Mouse (Mus musculus): ENCODE data around the gene Cst8.
"Not testable (repeated sequence)": the region's sequence is repeated elsewhere in the genome, so short reads cannot be mapped to it uniquely, and the experiment has no call there.

Gene Cst8

GRCm38 (mm10) chr2:148798485-148798884, at the start of gene Cst8:
Gene Cst8, plus strand, starts transcription at chr2:148798785.
- in situ Hi-C loops (cut with MboI, MseI): no loop called here

- in situ Hi-C loops (cut with MboI, MseI): no loop called here
These were observed 48.5 kb upstream of the Cst8 start, which contains the start of gene Cstl1 for GRCm38 (mm10) chr2:148750058-148750457. Gene Cstl1, plus strand, starts transcription at chr2:148750358.

DNA sequence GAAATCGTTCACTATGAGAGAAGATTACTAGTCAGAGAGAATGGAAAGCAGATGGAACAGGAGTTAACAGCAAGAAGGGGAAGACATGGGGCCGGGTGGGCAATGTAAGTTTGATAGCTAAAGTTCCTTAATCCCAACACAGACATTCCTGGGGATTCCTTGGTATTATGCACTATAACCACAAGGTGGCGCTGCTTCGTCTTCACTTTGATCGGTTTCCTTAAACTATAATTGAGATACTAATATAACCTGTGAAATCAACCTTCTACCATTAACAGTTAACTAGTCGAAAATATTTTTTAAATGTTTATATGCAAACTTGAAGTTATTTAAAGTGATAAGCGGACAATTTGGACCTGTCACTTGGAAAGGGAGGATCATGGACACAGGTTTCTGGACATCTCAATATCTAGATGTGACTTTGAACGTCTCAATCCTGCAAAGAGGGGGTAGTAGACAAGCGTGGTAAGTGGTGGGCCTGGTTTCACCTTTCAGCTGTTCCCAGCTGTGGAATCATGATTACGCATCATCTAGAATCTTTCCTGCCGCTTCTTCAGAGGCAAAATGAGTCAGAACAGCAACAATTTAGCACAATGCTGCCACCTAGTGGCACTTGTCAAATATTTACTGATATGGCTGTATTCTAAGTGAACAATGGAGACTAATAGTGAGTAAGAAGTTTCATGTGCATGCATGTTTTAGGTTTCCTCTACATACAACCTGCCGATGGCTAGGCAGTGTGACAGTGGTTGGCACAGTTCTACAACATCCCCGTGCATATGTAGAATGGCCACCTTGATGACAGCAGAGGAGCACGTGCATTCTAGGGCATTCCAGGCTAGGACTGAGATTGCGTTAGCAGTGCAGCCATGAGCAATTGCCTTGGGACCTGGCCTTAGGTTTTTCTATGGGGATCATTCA, 46.4 kb upstream of the Cst8 start:
- in situ Hi-C loops (cut with MboI, MseI): no loop called here

DNA sequence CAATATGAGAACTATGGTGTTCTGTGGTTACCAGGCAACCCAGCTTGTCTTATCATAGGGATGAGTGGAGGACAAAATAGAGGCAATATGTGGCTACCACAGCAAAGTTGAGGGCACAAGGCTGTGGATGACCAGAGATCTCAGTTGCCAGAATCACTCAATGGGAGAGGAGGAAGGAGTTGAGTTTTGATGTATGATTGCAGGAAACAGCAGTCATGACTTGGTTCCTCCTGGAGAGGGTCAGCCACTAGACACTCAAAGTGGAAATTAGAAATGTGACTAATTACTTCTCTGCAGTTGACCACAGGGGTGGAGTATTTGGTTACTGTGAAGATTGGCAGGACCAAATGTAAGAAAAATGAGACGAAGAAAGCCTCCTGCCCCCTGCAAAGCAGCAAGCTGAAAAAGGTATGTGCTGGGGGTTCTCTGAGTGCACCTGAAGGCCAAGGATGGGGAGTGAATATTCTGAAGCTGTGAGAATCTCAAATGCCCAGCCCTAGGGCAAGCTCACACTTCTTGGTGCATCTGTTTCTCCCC, 44.2 kb upstream of the Cst8 start:
- in situ Hi-C loops (cut with MboI, MseI): no loop called here

DNA sequence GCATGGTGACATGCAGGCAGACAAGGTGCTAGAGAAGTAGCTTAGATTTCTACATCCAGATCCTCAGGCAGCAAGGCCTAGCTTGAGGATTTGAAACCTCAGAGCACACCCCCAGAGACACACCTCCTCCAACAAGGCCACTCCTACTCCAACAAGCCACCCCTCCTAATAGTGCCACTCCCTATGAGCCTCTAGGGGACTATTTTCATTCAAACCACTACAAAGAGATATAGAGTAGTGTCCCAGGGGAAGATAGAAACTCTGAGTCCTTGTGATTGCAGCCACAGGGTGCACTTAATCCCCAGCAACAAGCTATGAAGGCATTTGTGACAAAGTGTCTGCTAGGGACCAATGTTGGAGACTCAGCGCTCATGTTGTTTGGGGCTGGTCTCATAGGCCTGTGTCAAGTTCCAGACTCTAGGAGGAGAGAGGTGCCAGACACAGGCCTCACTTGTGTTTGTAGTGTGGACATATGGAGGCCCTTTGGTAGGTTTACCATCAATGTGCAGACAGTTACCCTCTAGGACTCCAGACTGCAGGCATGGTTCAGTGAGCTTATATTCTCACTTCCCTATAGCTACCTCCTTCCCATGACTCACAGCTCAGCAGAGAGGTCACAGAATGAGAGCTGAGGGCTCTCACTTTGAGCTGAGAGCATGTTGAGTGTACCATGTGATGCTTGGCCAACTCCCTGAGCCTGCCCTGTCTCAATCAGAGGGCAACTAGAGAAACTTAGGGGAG, 34.8 kb upstream of the Cst8 start:
- in situ Hi-C loops (cut with MboI, MseI): no loop called here

DNA sequence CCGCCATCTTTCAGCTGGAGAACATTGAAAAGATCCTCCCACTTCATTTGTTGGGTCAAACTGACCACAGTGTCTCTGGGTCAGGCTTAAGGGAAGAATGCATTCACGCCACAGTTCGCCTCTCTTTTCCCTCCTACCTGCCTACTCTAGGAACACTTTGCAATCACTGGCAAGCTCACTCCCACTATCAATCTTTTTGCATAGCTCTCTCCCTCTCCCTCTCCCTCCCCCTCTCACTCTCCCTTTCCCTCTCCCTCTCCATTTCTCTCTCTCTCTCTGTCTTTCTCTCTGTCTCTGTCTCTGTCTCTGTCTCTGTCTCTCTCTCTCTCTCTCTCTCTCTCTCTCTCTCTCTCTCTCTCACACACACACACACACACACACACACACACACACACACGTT, 27.2 kb upstream of the Cst8 start, which contains the start of gene Cst11:
Gene Cst11 (minus strand): TSS at position 101 of the 400 bp plus-strand sequence.
- in situ Hi-C loops (cut with MboI, MseI): not testable (repeated sequence)

GRCm38 (mm10) chr2:148781709-148782108, 16.9 kb upstream of the Cst8 start, which contains the start of gene 8030411F24Rik:
Gene 8030411F24Rik, plus strand, starts transcription at chr2:148782009.
- in situ Hi-C loops (cut with MboI, MseI): no loop called here

- in situ Hi-C loops (cut with MboI, MseI): no loop called here
These were observed 9.4 kb upstream of the Cst8 start, which contains the start of gene Cst12 for GRCm38 (mm10) chr2:148789142-148789541. Gene Cst12, plus strand, starts transcription at chr2:148789361.

GRCm38 (mm10) chr2:148801491-148801921, 2.9 kb downstream of the Cst8 start:
- in situ Hi-C loops (cut with MboI, MseI): no loop called here

- in situ Hi-C loops (cut with MboI, MseI): no loop called here
These were observed 8.1 kb downstream of the Cst8 start for GRCm38 (mm10) chr2:148806696-148807095.

- in situ Hi-C loops (cut with MboI, MseI): no loop called here
These were observed 21.3 kb downstream of the Cst8 start, which contains the start of gene Cst13 for GRCm38 (mm10) chr2:148819909-148820308. Gene Cst13, plus strand, starts transcription at chr2:148820081.

- in situ Hi-C loops (cut with MboI, MseI): no loop called here
These were observed 27.4 kb downstream of the Cst8 start for GRCm38 (mm10) chr2:148825986-148826385.

- in situ Hi-C loops (cut with MboI, MseI): no loop called here
These were observed 36.3 kb downstream of the Cst8 start, which contains the start of gene Cst9 for GRCm38 (mm10) chr2:148834912-148835311. Gene Cst9, plus strand, starts transcription at chr2:148835147.

DNA sequence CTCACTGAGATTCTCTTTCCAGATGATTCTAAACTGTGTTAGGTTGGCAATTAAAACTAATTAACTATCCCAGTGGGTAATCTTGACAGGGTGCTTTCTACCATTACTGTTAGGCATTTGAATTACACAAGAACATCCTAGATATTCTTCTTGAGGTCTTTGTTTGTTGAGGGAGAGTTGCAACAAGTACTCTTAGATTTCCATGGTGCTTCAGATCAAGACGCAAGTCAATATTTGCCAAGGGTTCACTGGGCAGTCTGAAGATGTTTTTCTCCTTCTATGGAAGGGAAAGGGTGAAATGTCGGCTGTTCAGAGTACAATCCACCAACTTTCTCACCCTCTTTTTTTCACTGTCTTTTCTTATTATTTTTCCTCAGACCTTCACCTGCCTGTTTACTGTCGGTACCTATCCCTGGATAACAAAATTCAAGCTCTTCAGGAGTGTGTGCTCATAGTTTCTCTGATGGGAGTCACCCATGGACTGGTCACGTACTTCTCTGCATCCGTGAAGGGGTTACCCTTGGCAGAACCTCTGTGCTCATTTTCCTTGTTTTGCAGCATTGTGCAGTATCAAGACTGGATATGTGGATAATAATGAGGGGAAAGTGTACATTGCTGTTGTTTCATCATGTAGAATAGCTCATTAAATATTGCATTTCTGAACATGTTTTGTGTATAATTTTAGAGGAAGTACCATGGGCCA, 39.6 kb downstream of the Cst8 start:
- in situ Hi-C loops (cut with MboI, MseI): no loop called here

GRCm38 (mm10) chr2:148839224-148839623, 40.6 kb downstream of the Cst8 start:
- in situ Hi-C loops (cut with MboI, MseI): no loop called here

DNA sequence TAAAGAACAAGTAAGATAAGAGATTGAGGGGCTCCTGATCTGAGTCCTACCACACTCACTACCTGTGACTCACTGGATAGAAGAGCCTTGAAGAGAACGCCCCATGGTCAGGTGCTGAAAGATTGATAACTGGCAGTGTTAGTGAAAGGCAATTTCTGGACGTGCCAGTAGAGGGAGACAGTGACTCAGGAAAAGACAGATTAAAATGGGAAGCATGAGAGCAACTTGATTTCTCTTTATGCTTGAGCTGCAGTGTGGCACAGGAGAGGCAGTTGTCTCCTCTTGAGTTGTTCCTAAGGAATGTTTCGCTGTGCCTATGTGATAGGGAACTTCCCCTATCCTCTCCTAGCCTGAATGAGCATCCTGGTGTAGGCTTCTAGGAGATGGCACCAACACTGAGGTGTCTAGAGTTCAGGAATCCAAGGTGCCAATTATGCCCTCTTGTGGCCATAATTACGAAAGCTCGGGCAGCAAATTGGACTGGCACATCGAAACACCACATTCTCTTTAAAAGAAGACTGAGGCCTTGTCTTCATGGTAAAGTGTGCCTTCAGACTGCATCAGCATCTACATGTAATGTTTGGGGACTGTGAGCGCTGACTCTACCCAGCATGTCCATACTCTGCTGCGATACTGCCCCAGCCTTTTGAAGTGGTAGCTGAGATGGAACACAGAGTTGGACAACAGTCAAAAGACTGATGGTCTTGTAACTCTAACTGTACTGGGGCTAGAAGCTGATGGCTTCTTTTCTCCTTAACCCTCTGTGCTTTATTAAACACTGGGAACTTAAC, 52.7 kb downstream of the Cst8 start:
- in situ Hi-C loops (cut with MboI, MseI): loop anchor here (5.0 kb wide), 1 partner anchor 46 kb away; no protein-coding TSS in a partner anchor
